Mouse (Mus musculus) heart, adult 2 months (tissue): ENCODE measurements around the gene Gtf3c1. TPM values are rescaled to one million over a fixed set of nuclear protein-coding genes. Genes with fewer than 3 reads are reported as not detected.

Experiments used
- DNase-seq, 2 experiments: peaks; one replicate each; pipeline ENCODE4 v3.0.0; 2021
- H3K27ac ChIP-seq: fragments of 200-600 bp; 2 replicates; pipeline ENCODE4 v1.8.1; 2022
- H3K27me3 ChIP-seq: fragments of 200-500 bp; 2 replicates; pipeline ENCODE4 v1.6.1; 2012; ENCODE audit warnings: mild to moderate bottlenecking, low read length, inconsistent platforms, mixed read lengths; ENCODE audit not compliant: control insufficient read depth, insufficient read depth
- H3K36me3 ChIP-seq: fragments of 200-500 bp; 2 replicates; pipeline ENCODE4 v1.6.1; 2012; ENCODE audit warnings: low read length, inconsistent platforms; ENCODE audit not compliant: control insufficient read depth, insufficient read depth
- H3K4me1 ChIP-seq: fragments of 200-500 bp; 2 replicates; pipeline ENCODE4 v1.6.1; 2011; ENCODE audit warnings: low read length; ENCODE audit not compliant: control insufficient read depth, insufficient read depth
- H3K4me3 ChIP-seq: fragments of 200-600 bp; 2 replicates; pipeline ENCODE4 v1.8.1; 2022
- H3K79me2 ChIP-seq: fragments of 200-500 bp; replicated peaks from 2 replicates; pipeline ENCODE4 v1.6.1; 2012; ENCODE audit warnings: mild to moderate bottlenecking, inconsistent platforms, low read length, moderate library complexity, mixed read lengths; ENCODE audit not compliant: control insufficient read depth, insufficient read depth
- H3K9ac ChIP-seq: fragments of 200-500 bp; 2 replicates; pipeline ENCODE4 v1.6.1; 2012; ENCODE audit warnings: low read depth, mild to moderate bottlenecking, control low read depth, inconsistent platforms, low read length, mixed read lengths
- CTCF ChIP-seq: fragments of 200-600 bp; IDR thresholded peaks from 2 replicates; pipeline ENCODE4 v1.8.1; 2022; ENCODE audit warnings: antibody characterized with exemption, mild to moderate bottlenecking, moderate library complexity
- EP300 ChIP-seq: fragments of 200-500 bp; IDR thresholded peaks from 2 replicates; pipeline ENCODE4 v1.6.1; 2011; ENCODE audit warnings: low read depth, low read length, control low read depth; ENCODE audit not compliant: insufficient read depth
- POLR2A ChIP-seq: fragments of 200-500 bp; IDR thresholded peaks from 2 replicates; pipeline ENCODE4 v1.6.1; 2011; ENCODE audit warnings: mild to moderate bottlenecking, low read depth, low read length, control low read depth; ENCODE audit not compliant: insufficient read depth
- WGBS: fragments of 180-500 bp; shearing (Covaris S2); methylation state at CpG from one replicate; pipeline ENCODE4 v1.1.7; 2018; 5-methylcytosine and 5-hydroxymethylcytosine counted together
- intact Hi-C: fragments of 180-260 bp; cut with DNase I; formaldehyde crosslinking; loops from one replicate; pipeline ENCODE4 v1.15.1; 2025
- polyA plus RNA-seq: library from polyadenylated mRNA; depleted of rRNA; stranded (reverse); fragments of >200 nt; gene quantifications from 2 replicates; pipeline ENCODE4 v1.2.3, GENCODE M21; 2012
- total RNA-seq, 2 experiments: library from RNA; stranded (reverse); gene quantifications; 2 replicates each; pipeline ENCODE4 v1.2.3; 2021

Gene Gtf3c1
- total and polyA plus RNA-seq, 3 experiments: 30.2 to 47.9 (median 46.3) TPM

DNA sequence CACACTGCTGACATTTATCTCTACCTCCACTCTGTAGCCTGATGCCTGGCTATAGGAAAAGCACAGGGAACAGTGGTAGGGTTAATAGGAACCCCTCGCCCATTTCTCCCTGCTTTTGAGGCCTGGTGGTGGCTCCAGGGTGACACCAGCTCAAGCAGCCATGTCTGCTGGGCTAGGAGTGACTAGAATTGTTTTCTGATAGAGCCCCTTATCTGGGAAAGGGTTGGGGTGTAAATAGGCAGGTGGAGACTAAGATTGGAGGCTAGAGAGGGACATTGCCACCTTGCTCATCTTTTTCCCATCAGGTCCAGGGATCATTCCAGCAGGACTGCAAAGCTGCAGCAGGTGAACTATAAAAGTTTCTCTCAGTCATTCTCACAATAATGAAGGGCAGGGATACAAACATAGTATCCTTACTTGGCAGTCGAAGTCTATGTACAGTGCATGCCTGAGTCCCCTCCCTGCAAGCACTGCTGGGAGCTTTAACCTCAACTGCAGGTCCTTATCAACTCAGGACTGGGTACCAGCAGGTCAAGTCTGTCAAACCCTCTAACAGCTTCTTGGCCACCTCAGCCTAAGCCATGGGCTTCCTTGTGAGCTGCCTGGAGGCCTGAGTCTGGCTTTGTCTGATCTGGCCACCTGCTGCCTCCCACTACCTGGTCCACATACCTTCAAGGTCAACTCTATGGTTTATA is 39.2 kb upstream of the Gtf3c1 start:
- Histone ChIP-seq H3K4me1 (no peaks in the 10 kb centered on the region), H3K4me3 (no peak overlapping the region), H3K27me3 (no peaks in the 10 kb centered on the region), H3K9ac (no peak overlapping the region), H3K79me2 (no peaks in the 10 kb centered on the region), H3K27ac (no peak overlapping the region), H3K36me3 (no peaks in the 10 kb centered on the region)
- TF ChIP-seq POLR2A (no peak), CTCF (no peak), EP300 (no peak)
- WGBS: 93% methylated on average over 2 of the region's 2 CpGs
- intact Hi-C loops: no loop called here
- no peak for DNase-seq

DNA sequence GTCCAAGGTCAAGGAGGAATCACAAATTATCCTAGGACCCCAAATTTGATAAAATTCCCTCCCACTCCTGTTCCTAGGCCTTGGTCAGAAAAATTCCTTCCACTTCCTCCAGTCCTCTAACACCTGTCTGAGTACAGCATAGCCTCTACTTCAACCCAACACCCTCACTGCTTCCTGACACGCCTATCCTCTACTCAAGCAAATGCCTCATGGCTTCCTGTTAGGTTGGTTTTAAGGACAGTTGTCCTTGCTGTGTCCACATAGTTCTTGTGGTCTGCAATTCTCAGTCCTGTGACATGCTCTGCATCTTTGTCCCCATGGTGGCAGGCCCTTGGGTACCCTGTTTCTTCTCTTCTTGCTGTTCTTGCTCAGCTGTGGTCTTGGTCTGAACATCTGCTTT is 37.2 kb upstream of the Gtf3c1 start:
- no peaks in the 10 kb centered on the region for H3K79me2 ChIP-seq
- H3K4me3 ChIP-seq: no peak overlapping the region
- H3K27me3 ChIP-seq: no peaks in the 10 kb centered on the region
- peaks cover 6% of the 10 kb centered on the region for H3K4me1 ChIP-seq
- intact Hi-C loops: no loop called here
- no peaks in the 10 kb centered on the region for H3K36me3 ChIP-seq
- no peak overlapping the region for H3K9ac ChIP-seq
- no peak for DNase-seq
- TF ChIP-seq EP300 (no peak), CTCF (no peak), POLR2A (no peak)
- no peak overlapping the region for H3K27ac ChIP-seq
- WGBS: 66% methylated on average over 1 of the region's 1 CpGs

DNA sequence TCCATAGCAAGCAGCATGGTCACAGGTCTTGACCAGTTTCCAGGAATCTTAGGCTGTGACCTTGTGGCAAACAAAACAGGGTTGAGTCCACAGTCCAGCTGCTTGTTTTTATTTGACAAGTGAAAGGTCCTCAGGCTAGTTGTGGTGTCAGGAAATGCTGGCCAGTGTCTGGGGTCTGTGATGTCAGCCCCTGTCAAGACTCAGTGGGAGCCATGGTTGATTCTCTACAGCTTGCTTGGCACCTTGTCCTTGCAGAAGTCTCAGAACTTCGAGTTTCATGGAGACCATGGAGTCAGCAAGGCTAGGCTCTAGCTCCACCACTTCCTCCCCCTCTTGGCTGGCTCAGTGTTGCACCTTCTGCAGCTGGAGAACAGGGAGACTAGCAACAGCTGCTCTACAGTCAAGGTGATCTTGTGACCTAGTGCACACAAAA is 33.7 kb upstream of the Gtf3c1 start:
- DNase-seq: peak in 1 of 2 experiments; percentile 21
- intact Hi-C loops: no loop called here
- 7% methylated on average over 1 of the region's 1 CpGs for WGBS

DNA sequence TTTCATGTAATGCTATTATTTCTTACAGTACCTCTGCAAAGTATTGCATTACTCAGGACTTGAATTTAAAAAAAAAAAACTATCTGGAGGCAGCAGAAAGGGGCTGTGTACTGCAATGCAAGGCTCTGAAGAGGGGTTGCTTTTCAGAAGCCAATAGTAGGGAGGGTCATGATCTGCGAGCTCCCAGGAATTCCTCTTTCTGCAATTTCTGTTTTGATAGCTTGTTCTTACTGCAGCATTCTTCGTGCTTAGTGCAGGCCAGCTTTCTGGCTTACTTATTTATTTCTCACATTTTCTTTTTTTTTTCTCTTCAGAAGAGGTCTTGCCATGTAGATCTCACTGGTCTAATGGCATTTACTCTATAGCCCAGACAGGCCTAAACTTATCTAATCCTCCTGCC is 32.9 kb upstream of the Gtf3c1 start:
- Histone ChIP-seq H3K79me2 (no peaks in the 10 kb centered on the region), H3K36me3 (no peaks in the 10 kb centered on the region), H3K27me3 (no peaks in the 10 kb centered on the region), H3K4me3 (no peak overlapping the region), H3K4me1 (peaks cover 6% of the 10 kb centered on the region), H3K27ac (no peak overlapping the region), H3K9ac (no peak overlapping the region)
- TF ChIP-seq EP300 (no peak), POLR2A (no peak)
- intact Hi-C loops: no loop called here
- WGBS: 66% methylated on average over 2 of the region's 2 CpGs
- DNase-seq: no peak

More for the DNA sequence above, 33.7 kb upstream of the Gtf3c1 start:
- no peak overlapping the region for H3K4me3 ChIP-seq
- no peak overlapping the region for H3K9ac ChIP-seq
- TF ChIP-seq EP300 (no peak), POLR2A (no peak)
- H3K27ac ChIP-seq: no peak overlapping the region
- no peaks in the 10 kb centered on the region for H3K27me3 ChIP-seq
- no peaks in the 10 kb centered on the region for H3K79me2 ChIP-seq
- peaks cover 6% of the 10 kb centered on the region for H3K4me1 ChIP-seq
- no peaks in the 10 kb centered on the region for H3K36me3 ChIP-seq

DNA sequence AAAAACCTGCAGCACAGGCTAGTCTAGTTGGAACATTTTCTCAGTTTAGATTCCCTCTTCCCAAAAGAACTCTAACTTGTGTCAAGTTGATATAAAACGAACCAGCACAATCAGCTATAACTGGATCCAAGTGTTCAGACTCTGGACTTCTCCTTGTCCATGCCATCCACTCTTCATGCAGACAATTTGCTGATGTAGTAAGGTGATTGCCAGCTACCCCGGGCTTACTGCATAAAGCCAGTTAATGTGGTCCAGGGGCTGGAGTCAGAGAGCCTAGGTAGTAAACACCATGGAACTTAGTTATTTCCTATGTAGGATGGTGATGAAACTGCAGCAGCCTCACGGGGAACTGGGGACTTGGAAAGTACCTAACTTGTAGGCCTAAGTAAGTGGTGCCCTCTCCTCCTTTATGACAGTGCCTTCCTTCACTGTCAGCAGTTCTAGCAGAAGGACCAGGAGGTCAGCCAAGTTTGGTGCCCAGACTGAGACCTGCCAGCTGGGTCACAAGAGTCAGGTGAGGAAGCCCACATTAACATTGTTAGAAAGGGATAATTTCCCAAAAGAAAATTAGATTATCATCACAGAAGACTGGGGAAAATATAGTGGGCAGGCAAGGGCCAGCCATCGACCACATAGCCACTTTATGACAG is 28.9 kb upstream of the Gtf3c1 start:
- Histone ChIP-seq H3K27ac (no peak overlapping the region), H3K27me3 (no peaks in the 10 kb centered on the region), H3K36me3 (no peaks in the 10 kb centered on the region), H3K79me2 (no peaks in the 10 kb centered on the region), H3K4me1 (peaks cover 4% of the 10 kb centered on the region), H3K9ac (no peak overlapping the region), H3K4me3 (no peak overlapping the region)
- DNase-seq: no peak
- intact Hi-C loops: no loop called here
- WGBS: 89% methylated on average over 4 of the region's 4 CpGs
- TF ChIP-seq POLR2A (no peak), EP300 (no peak), CTCF (no peak)

DNA sequence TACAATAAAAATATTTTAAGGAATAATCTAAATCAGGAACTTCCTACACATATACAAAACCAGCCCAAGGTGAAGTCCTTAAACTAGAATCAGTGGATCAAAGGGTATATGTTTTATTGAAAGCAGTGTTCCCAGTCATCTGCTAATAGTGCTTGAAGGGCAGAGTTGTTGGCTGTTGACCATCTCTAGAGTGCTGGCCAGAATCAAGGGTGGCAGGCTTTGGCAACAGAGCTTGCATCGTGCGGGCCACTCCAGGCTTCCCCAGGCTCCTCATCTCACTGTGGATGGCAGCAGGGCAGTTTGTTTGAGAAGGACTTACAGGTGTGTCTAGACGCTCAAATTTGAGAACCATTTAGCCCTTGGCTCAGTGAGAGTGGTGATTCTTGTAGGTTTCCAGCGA is 26.2 kb upstream of the Gtf3c1 start:
- 74% methylated on average over 4 of the region's 4 CpGs for WGBS
- TF ChIP-seq CTCF: no peak
- peak in 1 of 2 experiments; percentile 45 for DNase-seq

More for the DNA sequence above, 26.2 kb upstream of the Gtf3c1 start:
- Histone ChIP-seq H3K4me3 (no peak overlapping the region), H3K27me3 (no peaks in the 10 kb centered on the region), H3K27ac (no peak overlapping the region), H3K36me3 (no peaks in the 10 kb centered on the region), H3K79me2 (no peaks in the 10 kb centered on the region), H3K4me1 (no peaks in the 10 kb centered on the region), H3K9ac (no peak overlapping the region)
- intact Hi-C loops: no loop called here
